Mouse (Mus musculus) thymus, adult 18-20 months (tissue): ENCODE measurements at regions not wholly inside any gene's neighbourhood (a gene's known extent, or its start where the extent isn't known, plus 50 kb on each side); places are given as distances from the start of the nearest gene placed in this dataset.

Source experiments
- DNase-seq, 2 experiments: peaks; one replicate each; pipeline ENCODE4 v3.0.0; 2022; ENCODE audit warnings: mixed read lengths in 2 of 2

GRCm38 (mm10) chr5:73937799-73938198, 130.4 kb downstream of the Usp46 start:
- DNase-seq, result no peak

- DNase-seq, result no peak
These were observed 129.8 kb downstream of the Usp46 start for GRCm38 (mm10) chr5:73938450-73938849.

- DNase-seq, result no peak
These were observed 125.3 kb downstream of the Usp46 start for GRCm38 (mm10) chr5:73942950-73943349.

- no peak for DNase-seq
These were observed 122.6 kb downstream of the Usp46 start for GRCm38 (mm10) chr5:73945671-73946070.

GRCm38 (mm10) chr5:73946164-73946563, 122.1 kb downstream of the Usp46 start:
- DNase-seq, result no peak

GRCm38 (mm10) chr5:73948031-73948899, 120.0 kb downstream of the Usp46 start:
- no peak for DNase-seq
